Mouse (Mus musculus) heart, adult 9 months (tissue): ENCODE data around the gene Bcl2l12.
"Not testable (repeated sequence)": the region's sequence is repeated elsewhere in the genome, so short reads cannot be mapped to it uniquely, and the experiment has no call there.

Experiments used
- DNase-seq, 2 experiments: peaks; one replicate each; pipeline ENCODE4 v3.0.0; 2022; ENCODE audit warnings: low spot score in 2 of 2

Bcl2l12 gene

GRCm38 (mm10) chr7:44998501-44998955, at the start of gene Bcl2l12:
TSS of gene Bcl2l12 (minus strand) at chr7:44998712.
- DNase-seq = peak; percentile 44 to 52

- DNase-seq = no peak
Measured at GRCm38 (mm10) chr7:45047491-45047890, 49.0 kb upstream of the Bcl2l12 start.

- DNase-seq = no peak
Measured at GRCm38 (mm10) chr7:45046853-45047350, 48.4 kb upstream of the Bcl2l12 start.

GRCm38 (mm10) chr7:45045741-45046140, 47.2 kb upstream of the Bcl2l12 start:
- DNase-seq = no peak

GRCm38 (mm10) chr7:45043307-45043706, 44.8 kb upstream of the Bcl2l12 start:
- DNase-seq = no peak

GRCm38 (mm10) chr7:45040851-45041250, 42.3 kb upstream of the Bcl2l12 start:
- DNase-seq = no peak

GRCm38 (mm10) chr7:45038411-45038810, 39.9 kb upstream of the Bcl2l12 start:
- no peak for DNase-seq

GRCm38 (mm10) chr7:45037720-45038361, 39.3 kb upstream of the Bcl2l12 start:
- no peak for DNase-seq

- no peak for DNase-seq
Measured at GRCm38 (mm10) chr7:45036702-45037101, 38.2 kb upstream of the Bcl2l12 start.

- no peak for DNase-seq
Measured at GRCm38 (mm10) chr7:45035631-45036030, 37.1 kb upstream of the Bcl2l12 start.

- no peak for DNase-seq
Measured at GRCm38 (mm10) chr7:45033722-45034359, 35.3 kb upstream of the Bcl2l12 start.

GRCm38 (mm10) chr7:45030857-45031256, 32.3 kb upstream of the Bcl2l12 start:
- DNase-seq = no peak

GRCm38 (mm10) chr7:45029995-45030394, 31.5 kb upstream of the Bcl2l12 start:
- DNase-seq = no peak

- DNase-seq = no peak
Measured at GRCm38 (mm10) chr7:45028351-45028750, 29.8 kb upstream of the Bcl2l12 start.

GRCm38 (mm10) chr7:45027761-45028160, 29.2 kb upstream of the Bcl2l12 start:
- no peak for DNase-seq

- DNase-seq = no peak
Measured at GRCm38 (mm10) chr7:45026256-45026655, 27.7 kb upstream of the Bcl2l12 start.

- no peak for DNase-seq
Measured at GRCm38 (mm10) chr7:45025601-45026220, 27.2 kb upstream of the Bcl2l12 start.

GRCm38 (mm10) chr7:45024281-45025248, 26.1 kb upstream of the Bcl2l12 start:
- no peak for DNase-seq

- DNase-seq = not testable (repeated sequence)
Measured at GRCm38 (mm10) chr7:45023711-45024110, 25.2 kb upstream of the Bcl2l12 start.

- no peak for DNase-seq
Measured at GRCm38 (mm10) chr7:45020225-45020624, 21.7 kb upstream of the Bcl2l12 start.

GRCm38 (mm10) chr7:45019031-45019571, 20.6 kb upstream of the Bcl2l12 start:
- DNase-seq = peak; percentile 92
